Mouse (Mus musculus) testis, adult 2 months (tissue): Measurements from ENCODE around the gene Map3k1. TPM values are rescaled to one million over a fixed set of nuclear protein-coding genes. Genes with fewer than 3 reads are reported as not detected.
A peak's percentile ranks its signal among the peaks of the same experiment; 100 is the strongest.

Experiments used
- H3K27ac ChIP-seq: fragments of 200-500 bp; 2 replicates; pipeline ENCODE4 v1.5.1; 2012; ENCODE audit warnings: low read depth, low read length; ENCODE audit not compliant: control insufficient read depth, insufficient read depth
- H3K27me3 ChIP-seq: fragments of 200-500 bp; 2 replicates; pipeline ENCODE4 v1.6.1; 2012; ENCODE audit warnings: mild to moderate bottlenecking, low read length, moderate library complexity; ENCODE audit not compliant: control insufficient read depth, insufficient read depth
- H3K36me3 ChIP-seq: fragments of 200-500 bp; 2 replicates; pipeline ENCODE4 v1.6.1; 2012; ENCODE audit warnings: mild to moderate bottlenecking, low read length; ENCODE audit not compliant: control insufficient read depth, insufficient read depth
- H3K4me1 ChIP-seq: fragments of 200-500 bp; 2 replicates; pipeline ENCODE4 v1.6.1; 2012; ENCODE audit warnings: low read length; ENCODE audit not compliant: control insufficient read depth, insufficient read depth
- H3K4me3 ChIP-seq: fragments of 200-500 bp; 2 replicates; pipeline ENCODE4 v1.5.1; 2012; ENCODE audit warnings: low read depth, mild to moderate bottlenecking, low read length, moderate library complexity, mixed read lengths; ENCODE audit not compliant: control insufficient read depth
- CTCF ChIP-seq: fragments of 200-500 bp; IDR thresholded peaks from 2 replicates; pipeline ENCODE4 v1.5.1; 2012; ENCODE audit warnings: low read depth, mild to moderate bottlenecking, inconsistent platforms, low read length, moderate library complexity; ENCODE audit not compliant: control insufficient read depth, insufficient read depth, insufficient replicate concordance
- POLR2A ChIP-seq: fragments of 200-500 bp; IDR thresholded peaks from 2 replicates; pipeline ENCODE4 v1.6.1; 2012; ENCODE audit warnings: low read depth, mild to moderate bottlenecking, inconsistent platforms, low read length, moderate library complexity; ENCODE audit not compliant: control insufficient read depth
- polyA plus RNA-seq: library from polyadenylated mRNA; depleted of rRNA; stranded (reverse); fragments of >200 nt; gene quantifications from 2 replicates; pipeline ENCODE4 v1.2.3, GENCODE M21; 2012

The Map3k1 gene
- polyA plus RNA-seq, 1 experiment, result 4.1 TPM

- H3K4me1 ChIP-seq, result peaks cover 6% of the 10 kb centered on the region
- H3K27ac ChIP-seq, result no peak overlapping the region
- H3K27me3 ChIP-seq, result no peaks in the 10 kb centered on the region
- H3K36me3 ChIP-seq, result no peaks in the 10 kb centered on the region
- no peak for TF ChIP-seq CTCF
- TF ChIP-seq POLR2A, result no peak
- peak overlapping the region; percentile 8; the same call in 1 of the 2 replicates for H3K4me3 ChIP-seq
Measured at GRCm38 (mm10) chr13:111777179-111777578, 31.6 kb downstream of the Map3k1 start.

- no peak overlapping the region for H3K27ac ChIP-seq
- H3K36me3 ChIP-seq, result no peaks in the 10 kb centered on the region
- no peak for TF ChIP-seq CTCF
- no peak overlapping the region for H3K4me3 ChIP-seq
- no peaks in the 10 kb centered on the region; the same call in 1 of the 2 replicates for H3K4me1 ChIP-seq
- no peaks in the 10 kb centered on the region for H3K27me3 ChIP-seq
Measured at GRCm38 (mm10) chr13:111772075-111772474, 36.7 kb downstream of the Map3k1 start.

GRCm38 (mm10) chr13:111771232-111771631 is 37.6 kb downstream of the Map3k1 start:
- peak; percentile 58; the same call in 1 of the 2 replicates for TF ChIP-seq CTCF
- TF ChIP-seq POLR2A, result no peak
- no peaks in the 10 kb centered on the region for H3K27me3 ChIP-seq
- H3K27ac ChIP-seq, result no peak overlapping the region
- no peak overlapping the region for H3K4me3 ChIP-seq
- H3K36me3 ChIP-seq, result no peaks in the 10 kb centered on the region
- no peaks in the 10 kb centered on the region for H3K4me1 ChIP-seq

GRCm38 (mm10) chr13:111770776-111771175 is 38.0 kb downstream of the Map3k1 start:
- Histone ChIP-seq H3K27me3 (no peaks in the 10 kb centered on the region), H3K4me1 (no peaks in the 10 kb centered on the region), H3K27ac (no peak overlapping the region), H3K4me3 (no peak overlapping the region), H3K36me3 (no peaks in the 10 kb centered on the region)
- TF ChIP-seq POLR2A, result no peak
- no peak for TF ChIP-seq CTCF

GRCm38 (mm10) chr13:111762526-111762925 is 46.3 kb downstream of the Map3k1 start:
- TF ChIP-seq POLR2A (no peak), CTCF (no peak)
- Histone ChIP-seq H3K36me3 (no peaks in the 10 kb centered on the region), H3K4me3 (no peak overlapping the region), H3K27me3 (no peaks in the 10 kb centered on the region), H3K27ac (no peak overlapping the region), H3K4me1 (no peaks in the 10 kb centered on the region)

- no peak for TF ChIP-seq CTCF
- no peak for TF ChIP-seq POLR2A
- no peak overlapping the region for H3K4me3 ChIP-seq
- no peaks in the 10 kb centered on the region for H3K36me3 ChIP-seq
- no peak overlapping the region for H3K27ac ChIP-seq
- no peaks in the 10 kb centered on the region for H3K4me1 ChIP-seq
- H3K27me3 ChIP-seq, result no peaks in the 10 kb centered on the region
Measured at GRCm38 (mm10) chr13:111756986-111757385, 51.8 kb downstream of the Map3k1 start.

- no peak for TF ChIP-seq CTCF
- no peak for TF ChIP-seq POLR2A
- Histone ChIP-seq H3K27me3 (no peaks in the 10 kb centered on the region), H3K4me3 (no peak overlapping the region), H3K4me1 (no peaks in the 10 kb centered on the region), H3K36me3 (no peaks in the 10 kb centered on the region), H3K27ac (no peak overlapping the region)
Measured at GRCm38 (mm10) chr13:111755937-111756336, 52.9 kb downstream of the Map3k1 start.

- Histone ChIP-seq H3K27ac (no peak overlapping the region), H3K4me3 (no peak overlapping the region), H3K36me3 (no peaks in the 10 kb centered on the region), H3K4me1 (no peaks in the 10 kb centered on the region), H3K27me3 (no peaks in the 10 kb centered on the region)
- TF ChIP-seq CTCF, result no peak
- TF ChIP-seq POLR2A, result no peak
Measured at GRCm38 (mm10) chr13:111755377-111755776, 53.4 kb downstream of the Map3k1 start.
